Mouse (Mus musculus) G1E (cell line): ENCODE results near the gene Cenpk.

Experiments
- CTCF ChIP-seq: IDR thresholded peaks from 2 replicates; pipeline ENCODE4 v1.5.1; 2012; ENCODE audit warnings: low read depth, low read length, inconsistent platforms, mixed read lengths
- GATA1 ChIP-seq: IDR thresholded peaks from 2 replicates; pipeline ENCODE4 v1.6.1; 2012; ENCODE audit warnings: borderline replicate concordance, low read length, inconsistent platforms, mixed read lengths
- POLR2AphosphoS5 ChIP-seq: IDR thresholded peaks from 2 replicates; pipeline ENCODE4 v1.6.1; 2012; ENCODE audit warnings: low read depth, low read length, inconsistent platforms; ENCODE audit not compliant: insufficient replicate concordance
- TAL1 ChIP-seq: conservative IDR thresholded peaks from 2 replicates; pipeline ENCODE4 v1.6.1; 2012; ENCODE audit warnings: low read depth, low read length, inconsistent platforms, mixed read lengths

GRCm38 (mm10) chr13:104178650-104179121 lies 49.7 kb upstream of the Cenpk start, which contains the start of gene Trim23:
- TF ChIP-seq CTCF (no peak), POLR2AphosphoS5 (no peak), GATA1 (no peak), TAL1 (no peak)
